In the genomic region with DNA sequence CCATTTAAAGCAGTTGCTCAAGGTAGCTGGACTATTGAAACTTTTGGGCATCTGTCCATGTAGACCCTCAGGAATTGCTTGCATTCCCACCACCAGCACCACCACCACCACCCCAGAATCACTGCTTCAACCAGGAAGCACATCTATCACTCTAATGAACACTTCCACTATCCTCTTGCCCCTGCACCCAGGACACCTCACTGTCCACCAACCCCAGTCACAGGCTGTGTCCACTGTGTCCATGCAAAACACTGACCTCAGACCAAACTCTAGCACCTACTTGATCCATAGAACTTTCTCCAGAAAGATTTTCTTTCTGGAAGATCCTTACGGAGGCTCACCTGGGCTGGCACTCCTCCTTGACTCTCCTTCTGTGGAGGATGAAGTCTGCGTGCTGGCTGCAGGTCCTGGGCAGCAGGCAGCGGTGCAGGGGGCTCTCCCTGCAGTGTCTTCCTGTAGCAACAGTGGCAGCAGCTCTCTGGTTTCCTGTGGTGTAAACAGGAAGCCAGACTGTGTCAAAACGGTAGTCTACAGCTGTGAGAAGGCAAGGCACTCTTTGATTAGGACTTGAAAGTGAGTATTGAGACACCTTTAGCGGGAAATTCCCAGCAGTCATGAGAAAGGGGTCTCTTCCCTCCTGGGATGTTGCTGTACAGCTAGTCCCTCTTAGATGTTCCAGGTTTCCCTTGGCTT, we compare ENCODE assay signal across 8 mouse cellular contexts. TPM values are rescaled to one million over a fixed set of nuclear protein-coding genes. Genes with fewer than 3 reads are reported as not detected.
DNase-seq lines count a peak whose midpoint lies in the region; ATAC-seq and TF ChIP-seq lines count a peak whose summit lies in the region.

No protein-coding gene starts in this region.

- 0 out of 2 replicates have a peak, but pooled peaks cover 4% of the 10 kb centered on the region for H3K4me1 ChIP-seq in kidney, embryonic 15.5 days
- no peaks in the 10 kb centered on the region for H3K4me1 ChIP-seq in hindbrain, embryonic 16.5 days (ENCODE audit: control insufficient read depth, insufficient read depth, low read depth, low read length)
- no peaks in the 10 kb centered on the region for H3K4me1 ChIP-seq in midbrain, embryonic 14.5 days (ENCODE audit: control insufficient read depth, insufficient read depth, low read length)
- H3K4me1 ChIP-seq in hindbrain, postnatal 0 days (ENCODE audit: insufficient read depth, low read length): no peaks in the 10 kb centered on the region

- no peak overlapping the region for H3K9ac ChIP-seq in kidney, embryonic 15.5 days
- no peak overlapping the region for H3K9ac ChIP-seq in hindbrain, embryonic 16.5 days (ENCODE audit: low read depth, low read length)
- H3K9ac ChIP-seq in midbrain, embryonic 14.5 days (replicated peaks; ENCODE audit: low read length): no peak overlapping the region
- no peak overlapping the region for H3K9ac ChIP-seq in hindbrain, postnatal 0 days (replicated peaks; ENCODE audit: low read length)

- no peaks in the 10 kb centered on the region for H3K27me3 ChIP-seq in kidney, embryonic 15.5 days
- no peaks in the 10 kb centered on the region for H3K27me3 ChIP-seq in hindbrain, embryonic 16.5 days (replicated peaks; ENCODE audit: control insufficient read depth, insufficient read depth, low read length)
- no peaks in the 10 kb centered on the region for H3K27me3 ChIP-seq in midbrain, embryonic 14.5 days (ENCODE audit: control insufficient read depth, insufficient read depth, low read length)
- H3K27me3 ChIP-seq in hindbrain, postnatal 0 days (ENCODE audit: insufficient read depth, low read length): no peaks in the 10 kb centered on the region

- no peaks in the 10 kb centered on the region for H3K36me3 ChIP-seq in kidney, embryonic 15.5 days
- H3K36me3 ChIP-seq in hindbrain, embryonic 16.5 days (ENCODE audit: control insufficient read depth, insufficient read depth, low read length): no peaks in the 10 kb centered on the region
- no peaks in the 10 kb centered on the region for H3K36me3 ChIP-seq in midbrain, embryonic 14.5 days (ENCODE audit: control insufficient read depth, insufficient read depth, low read length)
- no peaks in the 10 kb centered on the region for H3K36me3 ChIP-seq in hindbrain, postnatal 0 days (ENCODE audit: insufficient read depth, low read length)

- peak overlapping the region; percentile 14; the same call in 1 of the 2 replicates for H3K4me2 ChIP-seq in kidney, embryonic 15.5 days
- H3K4me2 ChIP-seq in hindbrain, embryonic 16.5 days (ENCODE audit: low read length): no peak overlapping the region
- H3K4me2 ChIP-seq in midbrain, embryonic 14.5 days (ENCODE audit: low read length): no peak overlapping the region
- H3K4me2 ChIP-seq in hindbrain, postnatal 0 days (ENCODE audit: low read depth, low read length): no peak overlapping the region

- TF ChIP-seq CTCF in hindbrain, postnatal 0 days (IDR thresholded peaks at IDR 0.05; ENCODE audit: low read depth): no peak

- 51% methylated on average over 5 of the region's 5 CpGs for WGBS in kidney, embryonic 15.5 days
- 74% methylated on average over 5 of the region's 5 CpGs for WGBS in hindbrain, embryonic 16.5 days
- WGBS in midbrain, embryonic 14.5 days: 78% methylated on average over 5 of the region's 5 CpGs
- whole genome bisulfite sequencing in hindbrain, postnatal 0 days: 67% methylated on average over 5 of the region's 5 CpGs

- no peak for ATAC-seq in kidney, embryonic 15.5 days (replicated peaks; ENCODE audit: low FRiP score)
- no peak for ATAC-seq in hindbrain, embryonic 16.5 days
- ATAC-seq in midbrain, embryonic 14.5 days (ENCODE audit: low FRiP score, low TSS enrichment): no peak
- ATAC-seq in hindbrain, postnatal 0 days: no peak

- 0 out of 2 replicates have a peak overlapping the region, but pooled peaks have one; percentile 66 for H3K27ac ChIP-seq in kidney, embryonic 15.5 days
- H3K27ac ChIP-seq in hindbrain, embryonic 16.5 days (ENCODE audit: low read depth, low read length): no peak overlapping the region
- H3K27ac ChIP-seq in midbrain, embryonic 14.5 days (replicated peaks; ENCODE audit: low read depth, low read length): no peak overlapping the region
- H3K27ac ChIP-seq in hindbrain, postnatal 0 days: no peak overlapping the region

- peak; percentile 90 for DNase-seq in 416B (ENCODE audit: low read depth)
- peak; percentile 38 to 52 for DNase-seq in adrenal gland, postnatal 36 days
- DNase-seq in lung, postnatal 36 days: peak; percentile 71
- peak; percentile 90 for DNase-seq in thymus, postnatal 14 days
- DNase-seq in midbrain, embryonic 14.5 days: no peak
- no peak for DNase-seq in hindbrain, postnatal 0 days (ENCODE audit: low spot score)

- no peaks in the 10 kb centered on the region for H3K9me3 ChIP-seq in kidney, embryonic 15.5 days (replicated peaks)
- no peaks in the 10 kb centered on the region for H3K9me3 ChIP-seq in hindbrain, embryonic 16.5 days (ENCODE audit: control insufficient read depth, low read length)
- H3K9me3 ChIP-seq in midbrain, embryonic 14.5 days (ENCODE audit: control insufficient read depth, low read length): no peaks in the 10 kb centered on the region
- H3K9me3 ChIP-seq in hindbrain, postnatal 0 days (ENCODE audit: low read length): no peaks in the 10 kb centered on the region

- H3K4me3 ChIP-seq in kidney, embryonic 15.5 days (replicated peaks): no peak overlapping the region
- H3K4me3 ChIP-seq in hindbrain, embryonic 16.5 days (ENCODE audit: low read length): no peak overlapping the region
- no peak overlapping the region for H3K4me3 ChIP-seq in midbrain, embryonic 14.5 days (replicated peaks; ENCODE audit: low read depth, low read length)
- H3K4me3 ChIP-seq in hindbrain, postnatal 0 days (ENCODE audit: low read length): no peak overlapping the region

RNA-seq across cellular contexts. Expression of gene Stard5, which starts 23.3 kb away (rescaled TPM):
- 10 to 100 TPM; 21.2 to 32.8 TPM for total RNA-seq in adrenal gland, postnatal 36 days (2021)
- 24.3 and 27.0 TPM in 2 replicates for polyA plus RNA-seq in kidney, embryonic 15.5 days (2015; fragmentation: Nextera tagmentation; extraction: Ambion mirVana)
- polyA plus RNA-seq in hindbrain, embryonic 16.5 days (2015; fragmentation: Nextera tagmentation; extraction: Ambion mirVana): 6.6 and 7.3 TPM in 2 replicates
- 5.0 and 7.4 TPM in 2 replicates for polyA plus RNA-seq in midbrain, embryonic 14.5 days (2014; fragmentation: Nextera tagmentation; extraction: Ambion mirVana)
- 6.1 and 7.5 TPM in 2 replicates for total RNA-seq in hindbrain, postnatal 0 days (2014; rRNA removed)
- 6.6 and 7.8 TPM in 2 replicates for polyA plus RNA-seq in hindbrain, postnatal 0 days (2015; fragmentation: Nextera tagmentation; extraction: Ambion mirVana)

Comparison
In these comparisons a context has a peak if more than half of its experiments do, and no peak if none do; other contexts are left out.
1. DNase-seq: peak in 416B (single experiment), adrenal gland, postnatal 36 days (2 of 2), lung, postnatal 36 days (single experiment) and thymus, postnatal 14 days (single experiment); none in midbrain, embryonic 14.5 days (single experiment) and hindbrain, postnatal 0 days (single experiment).